Mouse (Mus musculus) kidney, embryonic 15.5 days (tissue): Measurements from ENCODE around the gene Arvcf. TPM values are rescaled to one million over a fixed set of nuclear protein-coding genes. Genes with fewer than 3 reads are reported as not detected.

Experiments
- ATAC-seq: fragments of 200-750 bp; cut with Nextera tagmentation; replicated peaks from 2 replicates; pipeline ENCODE4 v1.8.0; 2017; ENCODE audit warnings: moderate TSS enrichment; ENCODE audit not compliant: low FRiP score
- H3K27ac ChIP-seq: fragments of 300-500 bp; sonication (generic); 2 replicates; pipeline ENCODE4 v1.5.1; 2015; ENCODE audit warnings: mild to moderate bottlenecking, inconsistent platforms
- H3K27me3 ChIP-seq: fragments of 300-500 bp; sonication (generic); 2 replicates; pipeline ENCODE4 v1.6.1; 2015; ENCODE audit warnings: inconsistent platforms
- H3K36me3 ChIP-seq: fragments of 300-500 bp; sonication (generic); 2 replicates; pipeline ENCODE4 v1.6.1; 2015; ENCODE audit warnings: inconsistent platforms
- H3K4me1 ChIP-seq: fragments of 300-500 bp; sonication (generic); 2 replicates; pipeline ENCODE4 v1.6.1; 2015; ENCODE audit warnings: inconsistent platforms
- H3K4me2 ChIP-seq: fragments of 300-500 bp; sonication (generic); 2 replicates; pipeline ENCODE4 v1.6.1; 2015; ENCODE audit warnings: moderate library complexity, mild to moderate bottlenecking, inconsistent platforms
- H3K4me3 ChIP-seq: fragments of 300-500 bp; sonication (generic); replicated peaks from 2 replicates; pipeline ENCODE4 v1.5.1; 2015; ENCODE audit warnings: mild to moderate bottlenecking, inconsistent platforms
- H3K9ac ChIP-seq: fragments of 300-500 bp; sonication (generic); 2 replicates; pipeline ENCODE4 v1.6.1; 2015; ENCODE audit warnings: mild to moderate bottlenecking, inconsistent platforms
- H3K9me3 ChIP-seq: fragments of 300-500 bp; sonication (generic); replicated peaks from 2 replicates; pipeline ENCODE4 v1.6.1; 2016; ENCODE audit warnings: inconsistent platforms
- WGBS: fragments of 180-500 bp; shearing (Covaris S2); methylation state at CpG from one replicate; pipeline ENCODE4 v1.1.7; 2015; ENCODE audit warnings: mixed read lengths; 5-methylcytosine and 5-hydroxymethylcytosine counted together
- microRNA counts: library from miRNA; unstranded; fragments of <30 nt; microRNA quantifications from one replicate; lab custom pipeline; 2016
- microRNA-seq: library from miRNA; unstranded; fragments of <30 nt; microRNA quantifications from one replicate; pipeline ENCODE4, GENCODE M21; 2016
- polyA plus RNA-seq: library from polyadenylated mRNA; unstranded; fragments of >200 nt; fragmentation: Nextera tagmentation; extraction: Ambion mirVana; gene quantifications from 2 replicates; pipeline ENCODE4 v1.2.1, GENCODE M21; 2015

The Arvcf gene
- polyA plus RNA-seq, 1 experiment from 2014 or later = 27.1 TPM

- ATAC-seq = no peak
- WGBS = 87% methylated on average over 6 of the region's 6 CpGs
- no peak overlapping the region for H3K27ac ChIP-seq
Measured at GRCm38 (mm10) chr16:18455407-18455806, 107.4 kb downstream of the Arvcf start.

More at GRCm38 (mm10) chr16:18455407-18455806, 107.4 kb downstream of the Arvcf start:
- Histone ChIP-seq H3K9ac (no peak overlapping the region), H3K4me1 (peaks cover 43% of the 10 kb centered on the region), H3K4me3 (no peak overlapping the region), H3K9me3 (no peaks in the 10 kb centered on the region), H3K27me3 (peaks cover 28% of the 10 kb centered on the region), H3K36me3 (peaks cover 19% of the 10 kb centered on the region), H3K4me2 (no peak overlapping the region)

MicroRNAs within 50 kb of the gene (microRNA counts, 519-probe panel; counts per million panel counts)
- 2,708 counts per million, percentile 63 among the panel's probes with 10 or more counts for microRNA mmu-miR-185 (lab: Ali Mortazavi, UCI)

Small RNAs within 50 kb of the gene (microRNA-seq; reads per million reads assigned to microRNA genes)
- gene Gm26219 = not detected
- 176 reads per million, percentile 64 among the genes with 10 or more reads in this experiment for gene Mir185

Other genes starting within 250 kb of the Arvcf start
- gene Rtn4r, start 220.5 kb upstream of the Arvcf start, polyA plus RNA-seq = 2.6 and 3.6 TPM in 2 replicates
- gene Ccdc188, start 130.3 kb upstream of the Arvcf start, polyA plus RNA-seq = not detected in 2 replicates
- 15.6 and 17.5 TPM in 2 replicates for gene Zdhhc8, start 113.0 kb upstream of the Arvcf start, polyA plus RNA-seq
- 99.2 and 102 TPM in 2 replicates for gene Trmt2a, start 99.5 kb upstream of the Arvcf start, polyA plus RNA-seq
- 662 and 691 TPM in 2 replicates for gene Ranbp1, start 99.5 kb upstream of the Arvcf start, polyA plus RNA-seq
- 4.3 TPM in 1 of 2 replicates, not detected in the other for gene Gm49776, start 89.9 kb upstream of the Arvcf start, polyA plus RNA-seq
- 30.4 and 32.4 TPM in 2 replicates for gene Dgcr8, start 58.9 kb upstream of the Arvcf start, polyA plus RNA-seq
- 22.5 and 29.2 TPM in 2 replicates for gene Tango2, start 79 bp upstream of the Arvcf start, polyA plus RNA-seq
- gene Txnrd2, start 78.2 kb downstream of the Arvcf start, polyA plus RNA-seq = 28.1 and 29.1 TPM in 2 replicates
- gene Comt, start 78.7 kb downstream of the Arvcf start, polyA plus RNA-seq = 97.2 and 103 TPM in 2 replicates
- gene Gnb1l, start 150.5 kb downstream of the Arvcf start, polyA plus RNA-seq = 13.7 and 17.2 TPM in 2 replicates
- 3.1 and 3.3 TPM in 2 replicates for gene Rtl10, start 150.7 kb downstream of the Arvcf start, polyA plus RNA-seq
- gene Tbx1, start 242.5 kb downstream of the Arvcf start, polyA plus RNA-seq = 0.28 and 0.40 TPM in 2 replicates